Mouse (Mus musculus): ENCODE data around the gene Nkx3-2. TPM values are rescaled to one million over a fixed set of nuclear protein-coding genes. Genes with fewer than 3 reads are reported as not detected.

The Nkx3-2 gene
- polyA plus RNA-seq, 1 experiment from 2014 or later, result 2.5 TPM

DNA sequence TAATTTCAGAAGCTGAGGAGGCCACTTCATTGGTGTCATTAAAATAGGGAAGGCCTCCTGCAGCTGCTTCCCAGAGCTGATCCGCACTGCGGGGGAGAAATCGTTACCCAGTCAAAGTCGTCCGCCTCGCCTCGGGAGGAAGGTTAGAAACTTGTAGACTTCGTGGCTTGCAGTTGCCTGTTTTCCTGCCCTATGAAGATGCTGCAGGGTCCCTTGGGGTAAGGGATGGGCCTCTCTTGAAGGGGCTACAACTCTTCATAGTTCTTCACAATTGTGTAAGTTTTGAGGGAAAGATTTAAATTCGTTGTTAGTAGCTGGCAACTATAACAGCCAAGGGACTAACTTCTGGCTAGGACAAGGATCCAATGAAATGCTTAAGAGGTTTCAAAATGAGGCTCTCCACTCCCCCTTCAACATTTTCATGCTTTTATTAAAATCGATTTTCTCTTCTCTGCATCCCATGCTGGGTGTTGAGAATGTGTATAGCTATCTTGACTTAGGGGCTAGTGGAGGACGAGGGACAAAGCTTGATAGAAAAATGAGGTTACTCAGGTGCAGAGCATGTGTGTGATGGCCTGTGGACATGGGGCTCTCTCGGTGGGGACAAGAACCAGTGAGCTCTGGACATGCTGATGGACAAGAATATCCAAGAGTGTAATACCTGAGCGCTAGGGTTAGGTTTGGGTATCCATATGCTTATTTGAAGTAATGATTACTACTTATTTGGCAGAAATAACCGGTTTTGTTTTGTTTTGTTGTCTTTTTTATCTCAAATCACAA lies 1.5 kb upstream of the Nkx3-2 start:
- H3K27ac ChIP-seq (ENCODE audit: low read length), result no peak overlapping the region
- ATAC-seq (ENCODE audit: insufficient read depth, low FRiP score), result no peak
- no peaks in the 10 kb centered on the region for H3K36me3 ChIP-seq (ENCODE audit: control insufficient read depth, insufficient read depth, low read length)
- peaks cover 5% of the 10 kb centered on the region; the same call in 1 of the 2 replicates for H3K4me1 ChIP-seq (ENCODE audit: control insufficient read depth, insufficient read depth, low read length)
- H3K27me3 ChIP-seq (ENCODE audit: control insufficient read depth, insufficient read depth, low read length), result peaks cover 57% of the 10 kb centered on the region
- H3K4me3 ChIP-seq (replicated peaks; ENCODE audit: low read length), result no peak overlapping the region
- H3K9ac ChIP-seq (ENCODE audit: low read length), result no peak overlapping the region
- 0 out of 2 replicates have a peak overlapping the region, but pooled peaks have one; percentile 14 for H3K4me2 ChIP-seq (ENCODE audit: low read depth, low read length)
- 12% methylated on average over 14 of the region's 14 CpGs for WGBS
- H3K9me3 ChIP-seq (replicated peaks; ENCODE audit: control insufficient read depth, low read length), result no peaks in the 10 kb centered on the region

DNA sequence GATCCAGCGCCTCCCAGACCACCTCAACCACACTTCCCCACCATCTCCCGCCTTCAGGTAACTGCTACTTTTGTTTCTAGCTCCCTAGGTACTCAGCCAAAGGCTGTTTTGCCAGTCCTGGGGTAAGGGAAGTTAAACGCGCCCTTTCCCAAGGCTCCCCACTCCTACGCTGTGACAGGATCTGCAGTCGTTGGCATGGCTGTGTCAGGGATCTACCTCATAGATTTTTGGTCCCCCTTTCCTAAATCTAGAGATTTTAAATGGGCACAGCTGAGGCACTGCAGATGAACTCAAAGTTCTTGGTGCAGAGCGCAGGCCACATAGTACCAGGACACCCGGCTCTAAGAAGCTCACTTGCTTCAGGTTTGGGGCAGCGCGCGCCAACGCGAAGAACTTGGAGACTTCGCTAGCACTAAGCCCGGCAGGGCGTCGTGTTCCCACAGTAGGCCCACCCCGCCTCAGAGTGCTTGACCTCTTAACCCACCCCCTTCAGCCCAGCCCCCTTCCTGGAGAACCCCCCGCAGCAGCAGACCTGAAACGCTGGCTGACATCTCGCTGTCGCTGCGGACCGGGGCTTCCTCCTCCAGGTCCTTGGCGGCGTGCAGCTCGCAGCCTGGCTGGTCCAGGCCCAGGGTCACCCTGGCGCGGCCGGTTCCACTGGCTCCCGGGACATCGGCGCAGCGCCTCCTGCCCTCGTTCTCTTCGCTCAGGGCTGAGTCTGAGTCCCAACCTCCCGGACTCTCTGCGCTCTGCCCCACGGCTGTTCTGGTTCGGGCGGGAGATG lies 1.2 kb downstream of the Nkx3-2 start:
- 4% methylated on average over 39 of the region's 41 CpGs for WGBS
- Histone ChIP-seq H3K4me2 (ENCODE audit: low read depth, low read length) (peak overlapping the region; percentile 50), H3K27me3 (ENCODE audit: control insufficient read depth, insufficient read depth, low read length) (peaks cover 75% of the 10 kb centered on the region), H3K4me1 (ENCODE audit: control insufficient read depth, insufficient read depth, low read length) (peaks cover 5% of the 10 kb centered on the region; the same call in 1 of the 2 replicates), H3K4me3 (replicated peaks; ENCODE audit: low read length) (peak overlapping the region; percentile 46), H3K9ac (ENCODE audit: low read length) (peak overlapping the region; percentile 60), H3K36me3 (ENCODE audit: control insufficient read depth, insufficient read depth, low read length) (no peaks in the 10 kb centered on the region), H3K27ac (ENCODE audit: low read length) (no peak overlapping the region), H3K9me3 (replicated peaks; ENCODE audit: control insufficient read depth, low read length) (no peaks in the 10 kb centered on the region)
- ATAC-seq (ENCODE audit: insufficient read depth, low FRiP score), result no peak

DNA sequence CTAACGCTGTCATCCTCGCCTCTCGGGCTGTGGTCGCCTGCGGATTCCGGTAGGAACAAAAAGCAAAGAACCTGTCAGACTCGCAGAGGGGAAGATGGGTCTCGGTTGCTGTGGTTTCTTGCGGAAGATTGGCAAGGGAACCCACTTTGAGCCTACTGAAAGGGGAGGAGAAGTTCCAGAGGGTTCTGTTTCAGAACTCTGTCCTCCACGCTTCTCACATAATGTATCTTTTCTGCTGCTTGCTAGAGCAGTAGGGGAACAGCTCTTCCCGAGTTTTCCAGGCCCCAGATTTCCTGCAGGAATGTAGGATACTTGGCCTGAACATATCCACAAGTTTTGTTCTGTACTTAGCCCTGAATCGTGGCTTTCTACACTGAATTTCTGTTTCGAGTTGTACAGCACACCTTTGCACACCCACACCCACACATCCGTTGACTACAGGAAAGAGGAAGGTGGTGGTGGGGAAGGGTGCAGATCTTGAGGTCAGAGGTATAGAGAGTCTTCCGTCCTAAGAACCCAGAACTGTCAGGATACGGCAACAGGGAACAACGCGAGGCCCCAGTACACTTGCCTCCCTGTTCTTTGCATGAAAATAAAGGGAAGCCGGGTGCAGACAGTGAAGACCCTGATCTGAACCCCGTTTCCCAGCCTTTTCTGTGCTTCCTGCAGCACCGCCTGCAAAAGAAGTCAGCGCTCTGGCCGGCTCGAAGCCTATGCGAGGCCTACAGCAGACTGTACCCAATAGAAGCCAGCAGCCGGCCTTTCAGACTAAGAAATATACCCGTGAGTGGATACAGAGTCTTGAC lies 2.0 kb downstream of the Nkx3-2 start:
- H3K4me1 ChIP-seq (ENCODE audit: control insufficient read depth, insufficient read depth, low read length), result 0 out of 2 replicates have a peak, but pooled peaks cover 5% of the 10 kb centered on the region
- peak overlapping the region; percentile 60 for H3K9ac ChIP-seq (ENCODE audit: low read length)
- H3K36me3 ChIP-seq (ENCODE audit: control insufficient read depth, insufficient read depth, low read length), result no peaks in the 10 kb centered on the region
- 14% methylated on average over 27 of the region's 27 CpGs for WGBS
- H3K4me3 ChIP-seq (replicated peaks; ENCODE audit: low read length), result peak overlapping the region; percentile 46
- peaks cover 71% of the 10 kb centered on the region for H3K27me3 ChIP-seq (ENCODE audit: control insufficient read depth, insufficient read depth, low read length)
- H3K9me3 ChIP-seq (replicated peaks; ENCODE audit: control insufficient read depth, low read length), result no peaks in the 10 kb centered on the region
- peak overlapping the region; percentile 43 for H3K4me2 ChIP-seq (ENCODE audit: low read depth, low read length)
- ATAC-seq (ENCODE audit: insufficient read depth, low FRiP score), result no peak
- H3K27ac ChIP-seq (ENCODE audit: low read length), result no peak overlapping the region

DNA sequence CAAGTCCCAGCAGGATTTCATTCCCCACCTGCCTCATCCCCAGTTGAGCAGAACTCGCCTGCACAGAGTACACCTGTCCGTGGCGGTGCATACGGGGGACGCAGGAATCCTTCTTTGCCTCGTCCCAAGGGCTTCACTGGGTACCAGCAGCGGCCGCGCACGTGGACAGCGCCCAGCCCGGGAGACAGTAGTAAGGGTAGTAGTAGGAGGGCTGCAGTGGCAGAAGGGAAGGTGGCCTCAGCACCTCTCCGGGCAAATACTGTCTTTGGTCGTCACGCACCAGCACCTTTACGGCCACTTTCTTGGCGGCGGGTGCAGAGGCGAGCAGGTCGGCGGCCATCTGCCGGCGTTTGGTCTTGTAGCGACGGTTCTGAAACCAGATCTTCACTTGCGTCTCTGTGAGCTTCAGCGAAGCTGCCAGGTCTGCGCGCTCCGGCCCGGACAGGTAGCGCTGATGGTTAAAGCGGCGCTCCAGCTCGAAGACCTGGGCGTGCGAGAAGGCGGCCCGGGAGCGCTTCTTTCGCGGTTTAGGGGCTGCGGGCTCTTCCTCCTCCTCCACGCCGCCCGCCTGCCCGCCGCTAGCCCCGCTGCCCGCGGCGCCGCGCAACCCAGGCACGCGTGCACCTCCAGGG lies 2.7 kb downstream of the Nkx3-2 start:
- Histone ChIP-seq H3K4me2 (ENCODE audit: low read depth, low read length) (peak overlapping the region; percentile 43), H3K27ac (ENCODE audit: low read length) (no peak overlapping the region), H3K27me3 (ENCODE audit: control insufficient read depth, insufficient read depth, low read length) (peaks cover 71% of the 10 kb centered on the region), H3K36me3 (ENCODE audit: control insufficient read depth, insufficient read depth, low read length) (no peaks in the 10 kb centered on the region), H3K4me1 (ENCODE audit: control insufficient read depth, insufficient read depth, low read length) (0 out of 2 replicates have a peak, but pooled peaks cover 5% of the 10 kb centered on the region), H3K9me3 (replicated peaks; ENCODE audit: control insufficient read depth, low read length) (no peaks in the 10 kb centered on the region), H3K4me3 (replicated peaks; ENCODE audit: low read length) (peak overlapping the region; percentile 46), H3K9ac (ENCODE audit: low read length) (peak overlapping the region; percentile 54)
- 2% methylated on average over 55 of the region's 56 CpGs for WGBS
- no peak for ATAC-seq (ENCODE audit: insufficient read depth, low FRiP score)

DNA sequence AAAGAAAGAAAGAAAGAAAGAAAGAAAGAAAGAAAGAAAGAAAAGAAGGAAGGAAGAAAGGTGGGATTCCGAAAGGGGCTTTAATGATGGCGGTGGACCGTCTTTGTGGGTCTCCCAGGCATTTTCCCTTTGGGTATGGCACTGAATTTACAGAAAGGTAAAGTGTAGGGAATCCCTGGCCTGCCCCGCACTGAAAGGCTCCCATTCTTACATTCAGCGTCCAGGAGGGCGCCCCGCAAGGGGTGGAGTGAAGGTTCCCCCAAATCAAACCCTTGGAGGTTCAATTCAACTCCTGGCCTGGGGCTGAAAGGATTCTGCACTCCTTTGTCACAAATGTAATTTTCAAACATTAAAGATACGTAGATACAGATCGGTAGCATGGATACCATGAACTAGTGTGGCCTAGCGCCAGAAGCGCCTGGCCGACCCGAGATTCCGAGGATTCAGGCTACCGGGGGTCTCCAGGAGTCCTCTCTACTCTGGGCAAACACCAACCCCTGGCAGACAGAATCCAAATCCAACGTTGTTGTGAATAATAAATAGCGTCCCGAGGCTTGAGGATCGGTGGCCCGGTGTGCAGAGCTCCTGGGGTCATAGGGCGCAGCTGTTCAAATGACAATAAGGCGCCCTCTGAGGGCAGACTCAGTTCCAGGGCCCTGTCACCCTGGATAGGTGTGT lies 3.3 kb downstream of the Nkx3-2 start:
- H3K4me3 ChIP-seq (replicated peaks; ENCODE audit: low read length), result peak overlapping the region; percentile 46
- no peak for ATAC-seq (ENCODE audit: insufficient read depth, low FRiP score)
- H3K4me1 ChIP-seq (ENCODE audit: control insufficient read depth, insufficient read depth, low read length), result 0 out of 2 replicates have a peak, but pooled peaks cover 5% of the 10 kb centered on the region
- peaks cover 71% of the 10 kb centered on the region for H3K27me3 ChIP-seq (ENCODE audit: control insufficient read depth, insufficient read depth, low read length)
- no peaks in the 10 kb centered on the region for H3K36me3 ChIP-seq (ENCODE audit: control insufficient read depth, insufficient read depth, low read length)
- 12% methylated on average over 22 of the region's 22 CpGs for WGBS
- no peak overlapping the region for H3K27ac ChIP-seq (ENCODE audit: low read length)
- H3K9ac ChIP-seq (ENCODE audit: low read length), result peak overlapping the region; percentile 54; the same call in 1 of the 2 replicates
- H3K9me3 ChIP-seq (replicated peaks; ENCODE audit: control insufficient read depth, low read length), result no peaks in the 10 kb centered on the region
- H3K4me2 ChIP-seq (ENCODE audit: low read depth, low read length), result peak overlapping the region; percentile 43; the same call in 1 of the 2 replicates

DNA sequence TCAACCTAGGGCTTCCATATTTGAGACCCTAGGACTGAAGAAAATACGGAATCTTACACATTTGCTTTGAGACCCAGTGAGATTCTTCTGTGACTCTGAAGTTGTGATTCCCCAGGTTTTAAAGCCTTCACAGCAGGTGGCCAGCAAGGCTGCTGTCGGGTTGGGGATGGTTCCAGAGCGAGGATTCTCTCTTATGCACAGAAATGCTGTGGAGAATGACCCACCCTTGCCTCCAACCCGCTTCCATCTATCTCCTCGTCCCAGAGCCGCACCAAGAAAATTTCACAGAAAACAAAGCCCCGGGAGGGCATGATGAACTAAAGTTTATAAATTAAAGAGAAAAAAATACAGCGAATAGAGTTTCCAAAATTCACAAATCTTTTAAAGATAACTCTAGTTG lies 4.2 kb downstream of the Nkx3-2 start:
- Histone ChIP-seq H3K4me1 (ENCODE audit: control insufficient read depth, insufficient read depth, low read length) (0 out of 2 replicates have a peak, but pooled peaks cover 5% of the 10 kb centered on the region), H3K27ac (ENCODE audit: low read length) (no peak overlapping the region), H3K4me2 (ENCODE audit: low read depth, low read length) (no peak overlapping the region), H3K9me3 (replicated peaks; ENCODE audit: control insufficient read depth, low read length) (no peaks in the 10 kb centered on the region), H3K27me3 (ENCODE audit: control insufficient read depth, insufficient read depth, low read length) (peaks cover 77% of the 10 kb centered on the region), H3K36me3 (ENCODE audit: control insufficient read depth, insufficient read depth, low read length) (no peaks in the 10 kb centered on the region), H3K9ac (ENCODE audit: low read length) (no peak overlapping the region), H3K4me3 (replicated peaks; ENCODE audit: low read length) (peak overlapping the region; percentile 14; the same call in 1 of the 2 replicates)
- 26% methylated on average over 8 of the region's 8 CpGs for WGBS
- ATAC-seq (ENCODE audit: insufficient read depth, low FRiP score), result no peak

DNA sequence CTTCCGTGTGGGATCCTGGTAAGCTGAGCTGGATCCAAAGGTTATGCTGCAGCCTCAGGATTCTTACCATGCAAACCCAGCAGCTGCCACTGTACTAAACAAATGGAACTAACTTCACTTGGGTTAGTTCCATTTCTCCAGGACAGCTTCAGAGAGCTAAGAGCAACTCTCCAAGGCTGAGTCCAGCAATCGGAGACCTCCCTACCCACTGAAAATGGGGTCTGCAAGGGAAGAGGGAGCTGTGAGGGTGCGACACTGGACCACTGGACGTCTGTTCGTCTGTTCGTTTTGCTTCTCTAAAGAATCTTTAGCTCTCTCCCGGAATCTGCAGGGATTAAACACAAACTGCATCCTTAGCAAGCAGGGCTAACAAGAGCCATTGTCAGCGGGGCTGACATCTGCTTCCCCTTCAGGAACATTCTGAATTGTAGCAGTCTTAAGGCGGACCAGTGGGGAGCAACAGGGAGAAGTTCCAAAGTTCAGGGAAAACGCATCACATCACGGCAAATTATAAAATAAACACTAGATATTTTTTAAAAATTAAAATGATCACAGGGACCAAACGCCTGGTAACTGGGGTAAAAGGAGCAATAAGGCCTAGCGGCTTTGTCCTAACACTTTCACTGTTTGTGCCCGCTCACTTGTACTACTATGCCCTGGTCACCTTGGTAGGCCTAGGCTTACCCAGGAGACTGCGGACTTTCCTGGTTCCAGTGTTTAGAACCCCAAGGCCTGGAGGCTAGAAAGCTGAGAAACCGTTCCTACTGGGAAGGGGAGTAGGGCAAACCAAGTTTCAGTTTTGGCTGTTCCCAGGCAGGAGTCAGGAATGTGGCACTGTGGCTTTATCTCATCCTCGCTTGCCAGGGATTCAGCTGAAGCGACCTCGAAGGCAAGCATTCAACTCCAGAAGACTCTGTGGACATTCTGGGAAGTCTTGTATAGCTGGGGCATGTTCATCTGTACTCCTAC lies 5.3 kb downstream of the Nkx3-2 start:
- Histone ChIP-seq H3K4me1 (ENCODE audit: control insufficient read depth, insufficient read depth, low read length) (0 out of 2 replicates have a peak, but pooled peaks cover 8% of the 10 kb centered on the region), H3K9me3 (replicated peaks; ENCODE audit: control insufficient read depth, low read length) (no peaks in the 10 kb centered on the region), H3K9ac (ENCODE audit: low read length) (no peak overlapping the region), H3K36me3 (ENCODE audit: control insufficient read depth, insufficient read depth, low read length) (no peaks in the 10 kb centered on the region), H3K27me3 (ENCODE audit: control insufficient read depth, insufficient read depth, low read length) (peaks cover 81% of the 10 kb centered on the region), H3K4me3 (replicated peaks; ENCODE audit: low read length) (0 out of 2 replicates have a peak overlapping the region, but pooled peaks have one; percentile 1), H3K4me2 (ENCODE audit: low read depth, low read length) (0 out of 2 replicates have a peak overlapping the region, but pooled peaks have one; percentile 20), H3K27ac (ENCODE audit: low read length) (no peak overlapping the region)
- no peak for ATAC-seq (ENCODE audit: insufficient read depth, low FRiP score)
- WGBS, result 28% methylated on average over 19 of the region's 19 CpGs

Data from stomach, embryonic 16.5 days (tissue).